22 mouse cellular contexts compared by ENCODE assay signal in genomic region chr4:51152973-51153372, GRCm38 (mm10).
DNase-seq lines count a peak whose midpoint lies in the region; ATAC-seq and TF ChIP-seq lines count a peak whose summit lies in the region.
"Had no signal": no experiment of that assay in that cellular context is flagged by ENCODE, and none has a peak within 500 bp of the region (broad histone marks: within the 10 kb centered on the region; RNA-seq: fewer than 3 reads in every experiment).

No protein-coding gene starts in this region.

- peak; percentile 13 for DNase-seq in forebrain, embryonic 14.5 days (ENCODE audit: low spot score)
- no peak for DNase-seq in forebrain, embryonic 11.5 days (ENCODE audit: low spot score)
- no peak for DNase-seq in midbrain, postnatal 0 days (ENCODE audit: low spot score)
- peak; percentile 1 for DNase-seq in right cerebral cortex, postnatal 4 days
- DNase-seq in right cerebral cortex, postnatal 25 days, result no peak
- DNase-seq in kidney, postnatal 10 days, result no peak
- DNase-seq: adrenal gland, postnatal 14 days; cerebellum, adult 2 months; cerebellum, postnatal 10 days; gastrocnemius, postnatal 10 days; heart, adult 18-20 months; heart, postnatal 10 days; heart, postnatal 4 days had no signal

- no peak for TF ChIP-seq CTCF in midbrain, postnatal 0 days (IDR thresholded peaks at IDR 0.05)

- H3K4me2 ChIP-seq in forebrain, embryonic 14.5 days (ENCODE audit: low read length), result no peak overlapping the region
- H3K4me2 ChIP-seq in forebrain, embryonic 11.5 days (ENCODE audit: low read depth, low read length, severe bottlenecking), result no peak overlapping the region
- H3K4me2 ChIP-seq in midbrain, embryonic 13.5 days (replicated peaks), result no peak overlapping the region
- no peak overlapping the region for H3K4me2 ChIP-seq in midbrain, postnatal 0 days (ENCODE audit: low read depth, low read length, poor library complexity, severe bottlenecking)
- H3K4me2 ChIP-seq: hindbrain, embryonic 12.5 days; intestine, embryonic 15.5 days had no signal

- no peak for ATAC-seq in forebrain, embryonic 14.5 days
- ATAC-seq in forebrain, embryonic 11.5 days (replicated peaks; ENCODE audit: low FRiP score), result no peak
- no peak for ATAC-seq in midbrain, embryonic 13.5 days
- ATAC-seq in midbrain, postnatal 0 days (ENCODE audit: low FRiP score), result no peak
- ATAC-seq: activated CD4-positive, CD25-positive, alpha-beta regulatory T cell, adult 4 months; intestine, embryonic 15.5 days; Patski had no signal

- H3K4me1 ChIP-seq in forebrain, embryonic 14.5 days (ENCODE audit: control insufficient read depth, insufficient read depth, low read length), result no peaks in the 10 kb centered on the region
- H3K4me1 ChIP-seq in forebrain, embryonic 11.5 days (replicated peaks; ENCODE audit: control insufficient read depth, insufficient read depth, low read length), result no peaks in the 10 kb centered on the region
- H3K4me1 ChIP-seq in midbrain, embryonic 13.5 days (replicated peaks), result peaks cover 5% of the 10 kb centered on the region; the same call in 1 of the 2 replicates
- H3K4me1 ChIP-seq in midbrain, postnatal 0 days (ENCODE audit: insufficient read depth, low read length), result no peaks in the 10 kb centered on the region
- H3K4me1 ChIP-seq: embryonic facial prominence, embryonic 10.5 days; forebrain, embryonic 10.5 days; heart, embryonic 10.5 days; hindbrain, embryonic 12.5 days; intestine, embryonic 15.5 days had no signal

- H3K27ac ChIP-seq in forebrain, embryonic 14.5 days (ENCODE audit: low read depth, low read length), result no peak overlapping the region
- H3K27ac ChIP-seq in forebrain, embryonic 11.5 days (ENCODE audit: low read depth, low read length), result no peak overlapping the region
- H3K27ac ChIP-seq in midbrain, embryonic 13.5 days, result peak overlapping the region; percentile 35; the same call in 1 of the 2 replicates
- H3K27ac ChIP-seq in midbrain, postnatal 0 days (ENCODE audit: low read depth, low read length), result no peak overlapping the region
- H3K27ac ChIP-seq: embryonic facial prominence, embryonic 10.5 days; forebrain, embryonic 10.5 days; heart, embryonic 10.5 days; hindbrain, embryonic 12.5 days; intestine, embryonic 15.5 days had no signal

- no peaks in the 10 kb centered on the region for H3K36me3 ChIP-seq in forebrain, embryonic 14.5 days (ENCODE audit: control insufficient read depth, insufficient read depth, low read length)
- H3K36me3 ChIP-seq in forebrain, embryonic 11.5 days (ENCODE audit: control insufficient read depth, insufficient read depth, low read length), result no peaks in the 10 kb centered on the region
- no peaks in the 10 kb centered on the region for H3K36me3 ChIP-seq in midbrain, embryonic 13.5 days
- H3K36me3 ChIP-seq in midbrain, postnatal 0 days (ENCODE audit: insufficient read depth, low read length), result no peaks in the 10 kb centered on the region
- H3K36me3 ChIP-seq: embryonic facial prominence, embryonic 10.5 days; forebrain, embryonic 10.5 days; heart, embryonic 10.5 days; hindbrain, embryonic 12.5 days; intestine, embryonic 15.5 days had no signal

- 37% methylated on average over 3 of the region's 3 CpGs for WGBS in forebrain, embryonic 14.5 days
- WGBS in forebrain, embryonic 11.5 days, result 63% methylated on average over 3 of the region's 3 CpGs
- WGBS in midbrain, embryonic 13.5 days, result 36% methylated on average over 3 of the region's 3 CpGs
- 28% methylated on average over 3 of the region's 3 CpGs for WGBS in midbrain, postnatal 0 days

- no peaks in the 10 kb centered on the region for H3K9me3 ChIP-seq in forebrain, embryonic 14.5 days (replicated peaks; ENCODE audit: control insufficient read depth, low read length)
- H3K9me3 ChIP-seq in forebrain, embryonic 11.5 days (ENCODE audit: control insufficient read depth, low read length), result no peaks in the 10 kb centered on the region
- H3K9me3 ChIP-seq in midbrain, embryonic 13.5 days, result no peaks in the 10 kb centered on the region
- no peaks in the 10 kb centered on the region for H3K9me3 ChIP-seq in midbrain, postnatal 0 days (ENCODE audit: low read length)
- H3K9me3 ChIP-seq: embryonic facial prominence, embryonic 10.5 days; forebrain, embryonic 10.5 days; heart, embryonic 10.5 days; hindbrain, embryonic 12.5 days; intestine, embryonic 15.5 days had no signal

- no peaks in the 10 kb centered on the region for H3K27me3 ChIP-seq in forebrain, embryonic 14.5 days (replicated peaks; ENCODE audit: control insufficient read depth, insufficient read depth, low read length)
- H3K27me3 ChIP-seq in forebrain, embryonic 11.5 days (ENCODE audit: control insufficient read depth, insufficient read depth, low read length), result no peaks in the 10 kb centered on the region
- no peaks in the 10 kb centered on the region for H3K27me3 ChIP-seq in midbrain, embryonic 13.5 days
- no peaks in the 10 kb centered on the region for H3K27me3 ChIP-seq in midbrain, postnatal 0 days (ENCODE audit: insufficient read depth, low read length)
- H3K27me3 ChIP-seq: hindbrain, embryonic 12.5 days; intestine, embryonic 15.5 days; Patski had no signal

- no peak overlapping the region for H3K4me3 ChIP-seq in forebrain, embryonic 14.5 days (ENCODE audit: low read depth, low read length)
- H3K4me3 ChIP-seq in forebrain, embryonic 11.5 days (ENCODE audit: low read depth, low read length), result no peak overlapping the region
- H3K4me3 ChIP-seq in midbrain, embryonic 13.5 days (replicated peaks), result no peak overlapping the region
- no peak overlapping the region for H3K4me3 ChIP-seq in midbrain, postnatal 0 days (ENCODE audit: low read depth, low read length)
- H3K4me3 ChIP-seq: embryonic facial prominence, embryonic 10.5 days; erythroblast, embryonic 14.5 days; forebrain, embryonic 10.5 days; heart, embryonic 10.5 days; hindbrain, embryonic 12.5 days; intestine, embryonic 15.5 days had no signal

- H3K9ac ChIP-seq in forebrain, embryonic 14.5 days (ENCODE audit: low read length), result no peak overlapping the region
- no peak overlapping the region for H3K9ac ChIP-seq in forebrain, embryonic 11.5 days (ENCODE audit: low read length)
- H3K9ac ChIP-seq in midbrain, embryonic 13.5 days (replicated peaks), result no peak overlapping the region
- no peak overlapping the region for H3K9ac ChIP-seq in midbrain, postnatal 0 days (replicated peaks; ENCODE audit: low read length, poor library complexity, severe bottlenecking)
- H3K9ac ChIP-seq: hindbrain, embryonic 12.5 days; intestine, embryonic 15.5 days had no signal

Comparison
In these comparisons a context has a peak if more than half of its experiments do, and no peak if none do; other contexts are left out.
1. DNase-seq: peak in forebrain, embryonic 14.5 days (single experiment) and right cerebral cortex, postnatal 4 days (single experiment); none in forebrain, embryonic 11.5 days (single experiment), midbrain, postnatal 0 days (single experiment), right cerebral cortex, postnatal 25 days (single experiment) and kidney, postnatal 10 days (single experiment).